Mouse (Mus musculus): ENCODE data around the gene 9030612E09Rik. TPM values are rescaled to one million over a fixed set of nuclear protein-coding genes. Genes with fewer than 3 reads are reported as not detected.

The 9030612E09Rik gene
- total and polyA plus RNA-seq, 3 experiments, result not detected

DNA sequence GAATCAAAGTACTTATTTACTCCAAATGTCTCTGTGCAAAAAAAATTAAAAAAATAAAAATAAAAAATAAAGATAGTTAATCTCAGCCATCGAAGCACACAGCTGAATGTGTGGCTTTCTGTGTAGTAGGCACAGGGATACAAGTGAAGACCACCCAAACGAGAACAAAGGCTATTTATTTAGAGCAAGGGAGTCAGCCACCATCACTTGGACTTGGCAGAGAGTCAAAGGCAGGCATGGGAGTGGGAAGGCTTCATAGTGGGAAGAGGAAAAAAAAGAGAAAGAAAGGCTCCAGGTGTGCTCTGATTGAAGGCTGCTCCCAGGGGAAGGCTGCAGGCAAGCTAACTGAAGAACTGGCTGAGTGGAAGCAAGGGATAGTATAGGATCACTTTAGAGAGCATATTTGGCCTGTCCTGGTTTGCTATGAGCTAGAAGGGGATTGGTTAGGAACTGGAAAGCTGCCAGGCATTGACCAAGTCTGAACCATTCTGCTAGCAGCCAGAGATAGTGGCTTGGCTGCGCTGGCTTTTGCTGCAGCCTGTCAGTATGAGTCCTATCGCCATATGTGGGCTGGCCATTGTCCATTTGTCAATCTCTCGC is 5.9 kb downstream of the 9030612E09Rik start:
- no peak for TF ChIP-seq GATA2 (IDR thresholded peaks at IDR 0.05; ENCODE audit: borderline replicate concordance, low read depth, low read length)
- TF ChIP-seq TAL1 (conservative IDR thresholded peaks at IDR 0.05; ENCODE audit: low read depth, low read length), result no peak
- TF ChIP-seq CTCF (IDR thresholded peaks at IDR 0.05; ENCODE audit: low read depth, low read length), result no peak
- TF ChIP-seq POLR2AphosphoS5 (IDR thresholded peaks at IDR 0.05; ENCODE audit: insufficient replicate concordance, low read depth, low read length), result no peak
- no peak for TF ChIP-seq GATA1 (IDR thresholded peaks at IDR 0.05; ENCODE audit: borderline replicate concordance, low read length)
- Histone ChIP-seq H3K27me3 (ENCODE audit: insufficient read depth, low read length) (no peaks in the 10 kb centered on the region), H3K36me3 (replicated peaks) (no peaks in the 10 kb centered on the region), H3K4me1 (ENCODE audit: insufficient read depth, low read depth, low read length) (no peaks in the 10 kb centered on the region), H3K4me3 (ENCODE audit: low read depth, low read length) (no peak overlapping the region), H3K9me3 (replicated peaks) (no peaks in the 10 kb centered on the region)
- no peak for DNase-seq (ENCODE audit: low spot score)
- ATAC-seq (ENCODE audit: extremely low read depth, insufficient number of reproducible peaks, low FRiP score, poor library complexity, severe bottlenecking), result no peak

DNA sequence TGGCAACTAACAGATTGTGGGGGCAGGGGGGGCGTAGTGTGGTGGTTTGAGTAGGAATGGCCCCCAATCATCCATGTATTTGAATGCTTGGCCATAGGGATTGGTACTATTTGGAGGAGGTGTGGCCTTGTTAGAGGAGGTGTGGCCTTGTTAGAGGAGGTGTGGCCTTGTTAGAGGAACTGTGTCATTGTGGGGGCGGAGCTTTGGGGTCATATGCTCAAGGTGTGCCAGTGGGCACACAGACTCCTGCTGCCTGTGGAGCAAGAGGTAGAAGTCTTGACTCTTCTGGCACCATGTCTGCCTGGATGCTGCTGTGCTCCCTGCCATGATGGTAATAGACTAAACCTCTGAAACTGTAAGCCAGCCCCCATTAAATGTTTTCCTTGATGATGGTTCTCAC is 25.7 kb downstream of the 9030612E09Rik start:
- DNase-seq (ENCODE audit: low spot score) (no peak), ATAC-seq (ENCODE audit: extremely low read depth, insufficient number of reproducible peaks, low FRiP score, poor library complexity, severe bottlenecking) (no peak)
- TF ChIP-seq CTCF (IDR thresholded peaks at IDR 0.05; ENCODE audit: low read depth, low read length) (no peak), GATA2 (IDR thresholded peaks at IDR 0.05; ENCODE audit: borderline replicate concordance, low read depth, low read length) (no peak), POLR2AphosphoS5 (IDR thresholded peaks at IDR 0.05; ENCODE audit: insufficient replicate concordance, low read depth, low read length) (no peak), GATA1 (IDR thresholded peaks at IDR 0.05; ENCODE audit: borderline replicate concordance, low read length) (no peak), TAL1 (conservative IDR thresholded peaks at IDR 0.05; ENCODE audit: low read depth, low read length) (no peak)

DNA sequence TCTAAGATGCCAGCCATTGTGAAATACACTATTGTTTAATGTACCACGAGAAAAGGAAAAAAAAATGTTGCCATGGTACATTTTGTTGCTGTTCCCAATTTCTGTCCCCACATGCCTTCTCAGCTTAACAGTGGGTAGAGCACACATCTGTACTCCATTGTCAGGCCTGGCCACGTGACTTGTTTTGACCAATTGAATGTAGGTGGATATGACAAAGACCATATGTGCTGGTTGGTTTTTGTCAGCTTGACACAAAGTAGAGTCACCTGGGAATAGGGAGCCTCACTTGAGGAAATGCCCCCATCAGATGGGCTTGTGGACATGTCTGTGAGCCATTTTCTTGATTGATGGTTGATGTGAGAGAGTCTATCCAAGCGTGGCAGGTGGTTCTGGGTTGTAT is 29.4 kb downstream of the 9030612E09Rik start:
- no peaks in the 10 kb centered on the region for H3K36me3 ChIP-seq (replicated peaks)
- DNase-seq (ENCODE audit: low spot score) (no peak), ATAC-seq (ENCODE audit: extremely low read depth, insufficient number of reproducible peaks, low FRiP score, poor library complexity, severe bottlenecking) (no peak)
- no peaks in the 10 kb centered on the region for H3K9me3 ChIP-seq (replicated peaks)
- 0 out of 2 replicates have a peak, but pooled peaks cover 3% of the 10 kb centered on the region for H3K27me3 ChIP-seq (ENCODE audit: insufficient read depth, low read length)
- H3K4me1 ChIP-seq (ENCODE audit: insufficient read depth, low read depth, low read length), result no peaks in the 10 kb centered on the region
- no peak overlapping the region for H3K4me3 ChIP-seq (ENCODE audit: low read depth, low read length)
- TF ChIP-seq GATA2 (IDR thresholded peaks at IDR 0.05; ENCODE audit: borderline replicate concordance, low read depth, low read length) (no peak), POLR2AphosphoS5 (IDR thresholded peaks at IDR 0.05; ENCODE audit: insufficient replicate concordance, low read depth, low read length) (no peak), TAL1 (conservative IDR thresholded peaks at IDR 0.05; ENCODE audit: low read depth, low read length) (no peak), GATA1 (IDR thresholded peaks at IDR 0.05; ENCODE audit: borderline replicate concordance, low read length) (no peak), CTCF (IDR thresholded peaks at IDR 0.05; ENCODE audit: low read depth, low read length) (no peak)

More for the DNA sequence above, 25.7 kb downstream of the 9030612E09Rik start:
- Histone ChIP-seq H3K36me3 (replicated peaks) (no peaks in the 10 kb centered on the region), H3K9me3 (replicated peaks) (no peaks in the 10 kb centered on the region), H3K4me3 (ENCODE audit: low read depth, low read length) (no peak overlapping the region), H3K27me3 (ENCODE audit: insufficient read depth, low read length) (no peaks in the 10 kb centered on the region), H3K4me1 (ENCODE audit: insufficient read depth, low read depth, low read length) (no peaks in the 10 kb centered on the region)

DNA sequence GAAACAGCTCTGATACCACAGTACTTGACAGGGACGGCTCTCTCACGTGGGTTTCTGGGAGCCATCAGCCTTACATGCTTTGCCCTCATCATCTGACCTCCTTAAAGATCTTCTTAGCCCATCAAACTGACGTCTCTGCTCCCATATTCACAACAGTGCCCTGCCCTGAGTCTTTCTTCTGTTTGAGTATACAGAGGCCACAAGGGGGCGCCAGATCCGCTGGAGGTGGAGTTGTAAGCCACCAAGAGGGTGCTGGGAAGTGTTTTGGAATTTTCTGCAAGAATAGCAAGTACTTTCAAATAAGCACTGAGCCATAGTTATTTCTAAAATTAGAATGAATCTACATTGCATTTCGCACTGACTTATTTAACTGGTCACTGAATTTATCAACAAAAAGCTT is 37.4 kb downstream of the 9030612E09Rik start:
- no peaks in the 10 kb centered on the region for H3K9me3 ChIP-seq (replicated peaks)
- H3K4me1 ChIP-seq (ENCODE audit: insufficient read depth, low read depth, low read length), result no peaks in the 10 kb centered on the region
- TF ChIP-seq TAL1 (conservative IDR thresholded peaks at IDR 0.05; ENCODE audit: low read depth, low read length) (no peak), POLR2AphosphoS5 (IDR thresholded peaks at IDR 0.05; ENCODE audit: insufficient replicate concordance, low read depth, low read length) (no peak), CTCF (IDR thresholded peaks at IDR 0.05; ENCODE audit: low read depth, low read length) (no peak), GATA1 (IDR thresholded peaks at IDR 0.05; ENCODE audit: borderline replicate concordance, low read length) (no peak), GATA2 (IDR thresholded peaks at IDR 0.05; ENCODE audit: borderline replicate concordance, low read depth, low read length) (no peak)
- H3K4me3 ChIP-seq (ENCODE audit: low read depth, low read length), result no peak overlapping the region
- ATAC-seq (ENCODE audit: extremely low read depth, insufficient number of reproducible peaks, low FRiP score, poor library complexity, severe bottlenecking) (no peak), DNase-seq (ENCODE audit: low spot score) (peak; percentile 1)
- no peaks in the 10 kb centered on the region for H3K36me3 ChIP-seq (replicated peaks)
- H3K27me3 ChIP-seq (ENCODE audit: insufficient read depth, low read length), result no peaks in the 10 kb centered on the region

DNA sequence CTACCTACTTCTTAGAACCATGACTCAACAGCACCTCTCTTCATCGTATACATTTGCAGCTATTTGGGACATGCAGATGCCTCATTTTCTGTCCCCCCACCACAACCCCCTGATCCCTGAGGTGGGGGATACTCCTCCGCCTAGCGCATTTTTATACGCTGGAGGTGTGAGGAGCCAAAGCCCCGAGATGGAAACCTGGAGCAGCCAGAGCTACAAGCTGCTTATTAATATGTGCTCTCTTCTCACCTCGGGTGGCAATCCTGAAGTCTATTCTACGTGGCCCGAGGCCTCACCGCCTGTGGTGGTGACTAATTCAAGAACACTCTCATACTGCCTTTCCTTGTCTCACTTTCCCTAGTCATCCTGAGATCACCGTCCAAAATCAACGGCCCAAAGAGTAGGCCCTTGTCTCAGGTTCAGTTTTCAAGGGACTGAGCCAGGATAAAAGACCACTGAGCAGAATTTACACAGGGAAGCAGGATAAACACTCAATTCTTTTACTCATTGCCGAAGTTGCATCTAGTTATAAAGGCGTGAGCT is 42.9 kb downstream of the 9030612E09Rik start:
- TF ChIP-seq POLR2AphosphoS5 (IDR thresholded peaks at IDR 0.05; ENCODE audit: insufficient replicate concordance, low read depth, low read length) (no peak), GATA1 (IDR thresholded peaks at IDR 0.05; ENCODE audit: borderline replicate concordance, low read length) (no peak), CTCF (IDR thresholded peaks at IDR 0.05; ENCODE audit: low read depth, low read length) (no peak), TAL1 (conservative IDR thresholded peaks at IDR 0.05; ENCODE audit: low read depth, low read length) (no peak), GATA2 (IDR thresholded peaks at IDR 0.05; ENCODE audit: borderline replicate concordance, low read depth, low read length) (no peak)
- Histone ChIP-seq H3K36me3 (replicated peaks) (no peaks in the 10 kb centered on the region), H3K4me1 (ENCODE audit: insufficient read depth, low read depth, low read length) (no peaks in the 10 kb centered on the region; the same call in 1 of the 2 replicates), H3K4me3 (ENCODE audit: low read depth, low read length) (no peak overlapping the region), H3K9me3 (replicated peaks) (no peaks in the 10 kb centered on the region), H3K27me3 (ENCODE audit: insufficient read depth, low read length) (no peaks in the 10 kb centered on the region)
- no peak for DNase-seq (ENCODE audit: low spot score)
- ATAC-seq (ENCODE audit: extremely low read depth, insufficient number of reproducible peaks, low FRiP score, poor library complexity, severe bottlenecking), result no peak

DNA sequence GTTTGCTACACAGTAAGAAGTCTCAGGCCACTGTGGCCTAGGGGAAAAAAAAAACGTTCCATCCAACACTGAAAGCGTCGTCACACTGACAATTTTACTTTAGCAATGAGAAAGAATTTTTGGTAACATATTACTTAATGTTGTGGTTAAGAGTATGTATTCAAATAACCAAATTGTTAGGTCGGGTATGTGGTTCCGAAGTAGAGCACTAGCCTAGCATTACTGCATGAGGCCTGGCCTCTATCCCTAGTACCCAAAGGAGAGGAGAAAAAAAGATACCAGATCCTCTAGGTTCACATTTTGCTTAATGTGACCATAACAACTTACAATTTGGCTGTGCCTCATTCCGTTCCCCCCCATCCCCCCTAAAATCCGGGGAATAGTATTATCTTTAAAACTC is 46.0 kb downstream of the 9030612E09Rik start:
- Histone ChIP-seq H3K36me3 (replicated peaks) (no peaks in the 10 kb centered on the region), H3K9me3 (replicated peaks) (no peaks in the 10 kb centered on the region), H3K27me3 (ENCODE audit: insufficient read depth, low read length) (no peaks in the 10 kb centered on the region), H3K4me1 (ENCODE audit: insufficient read depth, low read depth, low read length) (no peaks in the 10 kb centered on the region; the same call in 1 of the 2 replicates), H3K4me3 (ENCODE audit: low read depth, low read length) (peak overlapping the region; percentile 82)
- DNase-seq (ENCODE audit: low spot score) (peak; percentile 1), ATAC-seq (ENCODE audit: extremely low read depth, insufficient number of reproducible peaks, low FRiP score, poor library complexity, severe bottlenecking) (no peak)
- no peak for TF ChIP-seq GATA2 (IDR thresholded peaks at IDR 0.05; ENCODE audit: borderline replicate concordance, low read depth, low read length)
- no peak for TF ChIP-seq CTCF (IDR thresholded peaks at IDR 0.05; ENCODE audit: low read depth, low read length)
- TF ChIP-seq POLR2AphosphoS5 (IDR thresholded peaks at IDR 0.05; ENCODE audit: insufficient replicate concordance, low read depth, low read length), result no peak

All from G1E (cell line).